Mouse (Mus musculus) bone marrow, adult 2 months (tissue): ENCODE results near the gene Selenos.

Experiments
- CTCF ChIP-seq: fragments of 200-500 bp; IDR thresholded peaks from 2 replicates; pipeline ENCODE4 v1.5.1; 2011; ENCODE audit warnings: low read length, control low read depth; ENCODE audit not compliant: control insufficient read depth, insufficient read depth
- POLR2A ChIP-seq: fragments of 200-500 bp; IDR thresholded peaks from 2 replicates; pipeline ENCODE4 v1.6.1; 2011; ENCODE audit warnings: low read depth, mild to moderate bottlenecking, control low read depth, low read length, borderline replicate concordance; ENCODE audit not compliant: control insufficient read depth

- TF ChIP-seq CTCF (no peak), POLR2A (no peak)
Measured at GRCm38 (mm10) chr7:66094141-66094540, 14.7 kb downstream of the Selenos start.
